In the genomic region with DNA sequence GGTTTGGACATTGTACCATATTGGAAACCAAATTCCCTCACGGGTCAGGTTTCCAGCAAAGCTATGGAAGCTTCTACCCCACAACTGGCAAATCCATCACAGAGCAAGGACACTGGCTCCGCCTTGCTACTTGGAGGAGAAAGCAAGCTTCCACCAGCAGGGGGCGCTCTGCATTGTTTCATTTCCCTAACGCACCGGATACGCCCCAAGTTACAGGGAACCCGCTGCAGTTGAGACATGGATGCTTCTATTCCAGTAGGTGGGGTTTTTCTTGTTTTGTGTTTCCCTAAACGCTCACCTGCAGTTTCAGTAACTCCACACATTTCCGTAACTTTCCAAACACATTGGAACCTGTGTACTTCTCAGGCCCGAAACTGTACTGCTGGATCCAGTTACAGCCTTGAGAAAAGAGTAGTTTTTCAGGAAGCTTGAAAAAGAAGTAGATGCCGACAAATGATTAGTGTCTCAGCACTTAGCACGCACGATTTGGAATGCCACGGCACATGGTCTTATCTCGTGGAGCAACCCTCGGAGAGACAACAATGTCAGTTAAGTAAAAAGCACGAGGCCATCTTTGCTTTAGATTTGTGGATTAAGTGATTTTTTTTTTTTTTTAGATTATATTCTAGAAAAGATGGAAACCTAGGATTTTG, we compare ENCODE assay signal across 8 mouse cellular contexts. TPM values are rescaled to one million over a fixed set of nuclear protein-coding genes. Genes with fewer than 3 reads are reported as not detected.
DNase-seq lines count a peak whose midpoint lies in the region; ATAC-seq lines count a peak whose summit lies in the region.

No protein-coding gene starts in this region.

- peak; percentile 91 for ATAC-seq in megakaryocyte-erythroid progenitor cell, adult 5-6 weeks (replicated peaks; ENCODE audit: low FRiP score, low TSS enrichment, poor library complexity, severe bottlenecking)

- DNase-seq in ZHBTc4 (ENCODE audit: low read depth, low spot score) = peak; percentile 91
- DNase-seq in cerebellum, postnatal 25 days = peak; percentile 86 to 92
- peak; percentile 89 to 93 for DNase-seq in frontal cortex, postnatal 36 days (ENCODE audit: low spot score in 2 of 2)
- DNase-seq in induced T-regulatory cell, adult 2 months (ENCODE audit: low read depth) = peak; percentile 93
- DNase-seq in left cerebral cortex, adult 18-20 months (ENCODE audit: low spot score in 2 of 2) = peak; percentile 89 to 97
- peak; percentile 95 for DNase-seq in right cerebral cortex, postnatal 14 days
- peak; percentile 87 for DNase-seq in urinary bladder, postnatal 25 days (ENCODE audit: low spot score)

RNA-seq across cellular contexts. Expression of gene Otulinl, which starts 21.7 kb away (rescaled TPM):
- 10 to 100 TPM; 25.1 to 27.8 TPM for total RNA-seq in left cerebral cortex, adult 18-20 months (2021)
- 6.9 and 12.7 TPM in 2 replicates for total RNA-seq in megakaryocyte-erythroid progenitor cell, adult 5-6 weeks (2014; fragmentation: Nextera tagmentation)
- total RNA-seq in megakaryocyte-erythroid progenitor cell, adult 5-6 weeks (2017) = 3.6 and 4.0 TPM in 2 replicates

RNA-seq across cellular contexts. Expression of gene Otulin, which starts 29.2 kb away (rescaled TPM):
- 10 to 100 TPM; 19.7 to 21.5 TPM for total RNA-seq in left cerebral cortex, adult 18-20 months (2021)
- total RNA-seq in megakaryocyte-erythroid progenitor cell, adult 5-6 weeks (2014; fragmentation: Nextera tagmentation) = 36.3 and 51.2 TPM in 2 replicates
- total RNA-seq in megakaryocyte-erythroid progenitor cell, adult 5-6 weeks (2017) = 31.0 and 32.2 TPM in 2 replicates

Comparison
In these comparisons a context has a peak if more than half of its experiments do, and no peak if none do; other contexts are left out.
1. Peak in every context shown above with its lines: DNase-seq and ATAC-seq.